Mouse (Mus musculus): Measurements from ENCODE around the gene Srgap2.
A peak's percentile ranks its signal among the peaks of the same experiment; 100 is the strongest.

Srgap2 gene

DNA sequence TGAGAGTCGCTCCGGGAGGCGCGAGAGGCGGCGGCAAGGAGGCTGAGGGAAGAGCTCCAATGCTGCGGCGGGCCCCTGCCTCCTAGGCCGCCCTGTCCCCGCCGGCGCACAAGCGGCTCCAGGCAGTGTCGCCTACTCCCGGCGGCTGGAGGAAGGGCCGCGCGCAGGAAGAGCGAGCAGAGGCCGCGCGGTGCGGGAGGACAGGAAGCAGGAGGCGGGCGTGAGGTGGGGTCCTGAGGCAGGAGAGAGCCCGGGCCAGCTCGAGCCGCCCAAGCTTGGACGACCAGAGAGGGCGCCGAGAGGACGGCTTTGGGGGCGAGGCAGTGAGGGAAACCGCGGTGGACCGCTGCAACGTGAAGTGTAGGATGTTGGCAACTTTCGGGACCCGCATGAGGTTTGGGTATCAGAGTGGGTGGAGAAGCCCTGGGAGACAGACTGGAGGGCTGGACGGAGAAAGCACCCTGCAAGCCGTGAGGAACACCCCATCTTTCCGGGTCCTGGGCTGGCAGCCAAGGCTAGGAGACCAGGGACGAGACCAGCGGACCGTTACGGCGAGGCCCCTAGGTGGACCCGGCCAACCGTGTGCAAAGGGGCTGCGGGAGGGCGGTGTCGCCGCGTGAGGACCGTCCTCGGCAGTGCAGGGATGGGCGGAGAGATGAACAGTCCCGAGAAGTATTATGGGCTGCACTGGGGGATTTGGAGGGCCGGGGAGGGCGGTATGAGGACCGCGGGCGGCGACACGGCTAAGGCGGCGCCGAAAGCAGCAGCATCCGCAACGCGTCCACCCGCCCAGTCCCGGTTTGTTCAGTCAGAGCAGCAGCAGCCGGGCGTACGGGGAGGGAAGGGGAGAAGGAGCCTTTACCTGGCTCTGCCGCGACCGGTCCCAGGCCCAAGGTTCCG lies 531 bp downstream of the Srgap2 start:
- peak; percentile 76 for DNase-seq (ENCODE audit: low read depth, low spot score)

- peak; percentile 69 for DNase-seq (ENCODE audit: low read depth, low spot score)
Measured at GRCm38 (mm10) chr1:131525586-131526271, 1.4 kb downstream of the Srgap2 start.

- peak; percentile 45 for DNase-seq (ENCODE audit: low read depth, low spot score)
Measured at GRCm38 (mm10) chr1:131525101-131525585, 2.0 kb downstream of the Srgap2 start.

GRCm38 (mm10) chr1:131523794-131524193 lies 3.4 kb downstream of the Srgap2 start:
- peak; percentile 7 for DNase-seq (ENCODE audit: low read depth, low spot score)

DNA sequence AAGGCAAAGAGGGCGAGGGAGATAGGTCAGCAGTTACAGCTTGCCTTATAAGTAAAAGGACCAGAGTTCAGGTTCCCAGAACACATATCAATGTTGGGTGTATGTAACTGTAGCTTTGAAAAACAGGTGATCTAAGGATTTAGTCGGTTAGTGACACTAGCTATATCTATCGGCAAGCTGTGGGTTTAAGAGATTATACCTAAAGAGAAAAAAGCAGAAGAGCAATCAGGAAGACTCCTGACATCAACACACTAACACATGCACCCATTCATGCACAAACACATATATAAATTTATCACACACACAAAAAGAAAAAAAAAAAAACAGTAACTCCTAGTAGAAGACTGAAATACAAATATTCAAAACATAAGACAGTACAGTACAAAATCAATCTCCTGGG lies 10.6 kb downstream of the Srgap2 start:
- DNase-seq (ENCODE audit: low read depth, low spot score): no peak

- peak; percentile 69 for DNase-seq (ENCODE audit: low read depth, low spot score)
Measured at GRCm38 (mm10) chr1:131514197-131514596, 13.0 kb downstream of the Srgap2 start.

- no peak for DNase-seq (ENCODE audit: low read depth, low spot score)
Measured at GRCm38 (mm10) chr1:131513136-131513535, 14.0 kb downstream of the Srgap2 start.

DNA sequence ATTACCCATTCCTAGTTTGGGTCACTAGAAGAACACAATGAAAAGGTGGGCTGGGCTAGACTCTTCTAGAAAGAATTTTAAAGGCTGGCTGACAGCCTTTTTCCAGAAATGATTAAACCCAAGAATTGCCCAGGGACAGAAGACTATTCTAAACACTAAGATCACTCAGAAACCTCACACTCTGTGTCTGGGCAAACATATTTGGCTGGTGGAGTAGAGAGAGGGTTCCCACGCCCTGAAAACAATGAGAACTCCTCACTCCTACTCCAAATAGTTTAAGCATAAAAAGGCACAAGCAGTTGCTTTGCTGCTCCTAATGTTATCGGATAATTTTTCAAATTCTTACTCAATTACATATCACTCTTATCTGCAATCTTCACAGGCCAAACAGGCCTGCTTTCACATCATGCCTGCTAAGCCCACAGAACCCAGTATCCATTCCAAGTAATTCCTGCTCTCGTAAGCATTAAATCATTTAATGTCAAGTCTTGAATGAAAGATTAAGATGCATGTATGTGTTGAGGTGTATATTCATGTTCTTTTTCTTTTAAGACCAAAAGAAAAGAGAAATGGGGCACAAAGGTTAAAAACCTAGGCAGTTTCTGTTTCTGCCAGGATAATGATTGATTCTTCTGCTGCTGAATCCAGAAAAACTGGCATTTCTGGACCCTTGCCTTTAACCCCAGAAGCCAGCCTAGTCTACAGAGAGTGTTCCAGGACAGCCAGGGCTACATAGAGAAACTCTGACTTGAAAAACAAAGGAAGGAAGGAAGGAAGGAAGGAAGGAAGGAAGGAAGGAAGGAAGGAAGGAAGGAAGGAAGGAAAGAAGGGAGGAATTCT lies 15.3 kb downstream of the Srgap2 start:
- DNase-seq (ENCODE audit: low read depth, low spot score): no peak

DNA sequence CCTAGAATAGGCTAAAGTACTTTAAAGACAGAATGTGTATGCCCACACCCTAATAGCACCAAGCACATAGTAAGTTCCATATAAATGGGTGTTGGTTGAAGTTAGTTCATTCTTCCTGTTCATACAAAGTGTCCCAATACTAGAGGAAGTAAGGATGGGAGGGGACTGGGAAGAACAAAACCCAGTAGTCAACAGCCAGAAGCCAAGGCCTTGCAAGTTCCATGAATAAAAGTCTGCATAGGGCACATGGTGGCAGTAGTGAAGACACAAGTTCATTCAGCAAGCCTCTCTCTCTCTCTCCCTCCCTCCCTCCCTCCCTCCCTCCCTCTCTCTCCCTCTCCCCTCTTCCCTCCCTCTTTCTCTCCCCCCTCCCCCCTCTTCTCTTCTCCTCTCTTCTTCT lies 16.0 kb downstream of the Srgap2 start:
- peak; percentile 12 for DNase-seq (ENCODE audit: low read depth, low spot score)

GRCm38 (mm10) chr1:131501681-131502080 lies 25.5 kb downstream of the Srgap2 start:
- DNase-seq (ENCODE audit: low read depth, low spot score): no peak

DNA sequence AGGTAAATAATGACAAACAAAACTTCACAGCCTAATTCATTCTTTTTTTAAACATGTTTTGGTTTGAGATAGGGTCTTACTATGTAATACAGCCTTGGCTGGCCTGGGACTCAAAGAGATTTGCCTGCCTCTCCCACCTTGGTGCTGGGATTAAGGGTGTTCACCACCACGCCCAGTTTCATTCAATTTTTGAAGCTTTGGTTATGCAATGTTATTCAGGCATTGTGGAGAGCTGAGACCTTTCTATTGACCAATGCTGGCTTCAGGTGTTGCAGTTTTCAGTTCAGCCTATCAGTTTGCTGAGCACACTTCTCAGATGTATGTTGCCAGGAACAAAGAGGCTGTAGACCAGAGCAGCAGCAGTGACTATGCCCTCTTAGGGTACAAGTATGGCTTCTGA lies 28.9 kb downstream of the Srgap2 start:
- peak; percentile 55 for DNase-seq (ENCODE audit: low read depth, low spot score)

- no peak for DNase-seq (ENCODE audit: low read depth, low spot score)
Measured at GRCm38 (mm10) chr1:131493966-131494898, 32.9 kb downstream of the Srgap2 start.

DNA sequence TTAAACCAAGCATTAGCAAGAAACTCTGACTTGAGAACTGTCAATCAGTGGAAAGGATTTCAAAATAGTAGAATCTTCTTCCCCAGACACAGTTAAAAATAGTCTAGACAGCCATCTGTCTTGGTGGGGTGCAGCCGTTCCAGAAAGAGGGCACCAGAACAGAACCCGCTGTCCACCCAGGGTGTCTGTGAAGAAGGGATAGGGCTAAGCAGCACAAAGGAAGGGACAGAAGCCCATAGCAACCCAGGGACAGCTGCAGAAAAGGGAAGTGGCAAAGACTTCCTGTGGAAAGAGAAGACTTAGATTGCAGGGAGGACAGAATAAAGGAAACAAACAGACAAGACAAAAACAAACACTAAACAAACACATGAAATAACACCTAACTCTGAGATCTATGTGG lies 34.8 kb downstream of the Srgap2 start:
- no peak for DNase-seq (ENCODE audit: low read depth, low spot score)

GRCm38 (mm10) chr1:131491579-131491978 lies 35.6 kb downstream of the Srgap2 start:
- no peak for DNase-seq (ENCODE audit: low read depth, low spot score)

GRCm38 (mm10) chr1:131489312-131489711 lies 37.8 kb downstream of the Srgap2 start:
- no peak for DNase-seq (ENCODE audit: low read depth, low spot score)

GRCm38 (mm10) chr1:131486094-131486850 lies 40.9 kb downstream of the Srgap2 start:
- DNase-seq (ENCODE audit: low read depth, low spot score): no peak

GRCm38 (mm10) chr1:131482242-131482641 lies 44.9 kb downstream of the Srgap2 start:
- no peak for DNase-seq (ENCODE audit: low read depth, low spot score)

GRCm38 (mm10) chr1:131481391-131481790 lies 45.8 kb downstream of the Srgap2 start:
- no peak for DNase-seq (ENCODE audit: low read depth, low spot score)

DNA sequence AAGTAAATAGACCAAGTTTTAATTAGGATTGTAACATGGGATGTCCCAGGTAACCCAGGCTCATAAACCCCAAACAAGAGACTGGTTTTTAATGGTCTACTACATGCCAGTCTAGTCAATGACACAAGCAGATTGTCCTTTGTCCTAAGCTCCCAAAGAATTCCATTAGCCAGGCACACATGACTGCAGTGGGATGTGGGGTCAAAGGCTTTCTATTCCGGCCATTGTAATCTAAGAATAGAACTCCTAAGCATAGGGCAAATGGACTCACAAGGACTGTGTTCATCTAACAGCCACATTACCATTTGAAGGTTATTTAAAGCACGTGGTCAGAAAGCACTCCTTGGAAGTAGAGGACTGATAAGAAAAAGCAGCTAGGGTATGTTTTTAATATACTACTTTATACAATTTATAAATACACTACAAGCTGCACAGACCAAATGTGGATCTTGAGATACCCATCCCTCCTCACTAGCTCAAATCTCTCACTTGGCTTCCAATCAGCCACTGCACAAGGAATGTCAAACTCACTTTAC lies 48.3 kb downstream of the Srgap2 start:
- DNase-seq (ENCODE audit: low read depth, low spot score): peak; percentile 73

DNA sequence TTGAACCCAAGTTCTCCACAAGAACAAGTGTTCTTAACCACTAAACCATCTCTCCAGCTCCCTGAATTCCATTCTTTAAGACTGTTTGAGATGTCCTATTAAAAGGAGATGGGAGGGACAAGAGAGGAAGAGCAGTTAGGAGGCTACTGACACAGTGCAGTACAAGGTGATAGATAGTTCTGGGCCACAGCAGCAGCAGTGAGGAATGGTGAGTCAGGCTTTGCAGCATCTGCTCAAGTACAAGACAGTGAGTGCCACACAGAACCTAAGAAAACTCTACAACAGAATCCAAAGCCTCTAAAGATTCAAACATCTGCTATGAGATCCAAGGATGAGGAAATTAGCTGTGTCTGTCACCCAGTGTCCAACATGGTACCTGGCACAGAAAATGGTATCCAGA lies 51.8 kb downstream of the Srgap2 start:
- DNase-seq (ENCODE audit: low read depth, low spot score): no peak

All from ZHBTc4 (cell line).